Mouse (Mus musculus) cerebellum, adult 18-20 months (tissue): Measurements from ENCODE around the gene Dab2ip.

Source experiments
- DNase-seq, 2 experiments: peaks; one replicate each; pipeline ENCODE4 v3.0.0; 2021

The Dab2ip gene

GRCm38 (mm10) chr2:35688581-35688980 is 130.5 kb downstream of the Dab2ip start:
- DNase-seq = no peak

GRCm38 (mm10) chr2:35689881-35690280 is 131.8 kb downstream of the Dab2ip start:
- DNase-seq = no peak

DNA sequence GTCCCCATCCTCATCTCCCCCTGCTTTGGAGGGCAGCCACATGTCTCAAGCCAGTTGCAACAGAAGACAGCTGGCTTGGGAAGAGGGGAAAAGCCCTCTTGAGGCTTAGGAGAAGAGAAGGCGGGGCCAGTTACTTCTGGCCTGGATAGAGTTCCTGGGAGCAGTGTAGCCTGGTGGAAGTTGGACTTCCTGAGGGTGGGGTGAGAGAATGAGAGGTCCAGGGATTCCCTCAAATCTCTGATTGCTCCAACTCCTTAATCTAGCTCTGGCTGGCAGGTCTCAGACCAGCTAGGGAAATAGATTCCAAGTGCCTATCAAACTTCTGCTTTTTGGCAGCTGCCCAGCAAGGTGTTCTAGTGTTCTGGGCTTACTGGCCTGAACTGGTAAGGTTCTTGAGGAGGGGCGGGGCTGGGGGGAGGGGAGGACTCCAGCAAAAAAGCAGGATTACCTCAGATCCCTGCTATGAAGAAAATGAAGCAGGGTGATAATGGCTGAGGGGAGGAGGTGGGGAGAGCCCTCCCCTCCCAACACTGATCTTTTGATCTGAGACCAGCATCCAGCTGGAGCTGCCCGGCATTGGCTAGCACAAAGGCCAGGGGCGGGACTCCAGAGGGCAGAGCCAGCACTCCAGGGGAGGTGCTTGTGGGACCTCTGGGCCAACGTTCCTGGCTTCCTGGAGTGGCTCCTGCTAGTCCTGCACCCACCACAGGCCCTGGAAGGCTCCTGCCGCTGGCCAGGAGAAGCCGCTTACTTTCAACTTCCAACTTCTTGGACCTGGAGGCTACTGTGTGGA is 133.4 kb downstream of the Dab2ip start:
- DNase-seq = peak; percentile 44 to 51

GRCm38 (mm10) chr2:35692272-35692900 is 134.3 kb downstream of the Dab2ip start:
- DNase-seq = no peak

DNA sequence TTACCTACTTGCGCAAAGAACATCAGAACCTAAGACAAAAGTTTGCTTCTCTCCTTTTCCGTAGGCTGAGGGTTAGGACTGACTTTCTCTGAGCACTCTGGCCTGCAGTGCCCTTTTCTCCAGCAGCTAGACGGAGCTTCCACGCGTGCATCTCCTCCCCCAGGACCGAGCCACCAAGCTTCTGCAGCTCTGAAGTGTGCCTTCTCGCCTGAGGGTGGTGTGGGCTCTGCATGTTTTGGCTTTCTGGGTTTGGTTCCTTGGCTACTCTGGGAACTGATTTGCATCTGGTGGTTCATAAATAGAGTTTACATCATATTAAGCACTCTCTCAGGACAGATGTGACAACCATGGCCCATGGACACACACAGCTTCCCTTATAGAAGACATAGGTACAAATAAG is 135.0 kb downstream of the Dab2ip start:
- DNase-seq = no peak

DNA sequence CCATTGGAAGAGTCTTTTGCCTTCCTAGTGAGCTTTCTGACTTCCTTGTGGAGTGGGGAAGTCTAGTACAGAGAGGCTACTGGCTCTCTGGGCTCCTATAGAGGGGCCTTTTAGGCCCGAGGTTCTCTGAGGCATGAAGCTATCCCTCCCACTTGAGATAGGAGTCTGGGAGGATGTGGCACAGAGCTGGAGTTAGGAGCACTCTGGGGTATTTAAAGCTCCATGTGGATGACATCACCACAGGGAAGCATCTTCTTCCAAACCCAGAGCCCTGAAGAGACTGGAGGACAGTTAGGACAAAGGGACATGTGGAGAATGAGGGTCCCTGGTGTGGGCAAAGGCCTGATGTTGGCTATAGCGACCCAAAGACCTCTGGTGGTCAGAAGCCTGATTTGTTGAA is 136.0 kb downstream of the Dab2ip start:
- DNase-seq = no peak

DNA sequence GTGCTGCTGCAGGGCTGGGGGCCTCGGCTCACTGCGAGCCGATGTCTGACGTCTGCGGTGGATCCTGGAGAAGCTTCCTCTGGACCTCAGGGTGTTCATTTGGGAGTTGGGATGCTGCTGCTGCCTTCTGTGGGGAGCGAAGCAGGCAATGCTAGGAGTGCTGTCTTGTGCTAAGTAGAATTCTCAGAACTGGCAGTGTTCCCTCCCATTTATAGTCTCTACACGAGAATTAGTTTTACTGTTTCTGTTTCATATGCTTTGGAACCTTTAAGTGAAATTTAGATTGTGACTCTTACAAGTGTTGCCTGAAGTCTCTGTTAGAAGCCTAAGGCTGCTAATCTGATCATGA is 138.1 kb downstream of the Dab2ip start:
- no peak for DNase-seq

- DNase-seq = no peak
These were observed 138.7 kb downstream of the Dab2ip start for GRCm38 (mm10) chr2:35696542-35697391.

DNA sequence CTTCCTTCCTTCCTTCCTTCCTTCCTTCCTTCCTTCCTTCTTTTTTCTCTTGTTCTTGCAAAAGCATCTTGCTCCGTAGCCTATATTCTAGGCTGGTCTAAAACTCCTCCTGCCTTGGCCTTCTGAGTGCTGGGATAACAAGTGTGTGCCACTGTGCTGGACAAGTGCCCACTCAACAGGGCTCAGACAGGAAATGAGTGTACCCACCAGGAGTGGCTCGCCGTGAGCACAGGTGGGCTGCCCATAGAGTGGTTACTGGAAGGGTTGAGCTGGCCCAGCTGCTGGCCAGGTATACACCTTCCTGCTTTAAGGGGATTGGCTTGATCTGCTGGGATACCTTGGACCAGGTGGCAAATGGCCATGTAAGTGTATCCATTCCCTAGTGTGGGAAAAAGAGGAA is 139.7 kb downstream of the Dab2ip start:
- no peak for DNase-seq

DNA sequence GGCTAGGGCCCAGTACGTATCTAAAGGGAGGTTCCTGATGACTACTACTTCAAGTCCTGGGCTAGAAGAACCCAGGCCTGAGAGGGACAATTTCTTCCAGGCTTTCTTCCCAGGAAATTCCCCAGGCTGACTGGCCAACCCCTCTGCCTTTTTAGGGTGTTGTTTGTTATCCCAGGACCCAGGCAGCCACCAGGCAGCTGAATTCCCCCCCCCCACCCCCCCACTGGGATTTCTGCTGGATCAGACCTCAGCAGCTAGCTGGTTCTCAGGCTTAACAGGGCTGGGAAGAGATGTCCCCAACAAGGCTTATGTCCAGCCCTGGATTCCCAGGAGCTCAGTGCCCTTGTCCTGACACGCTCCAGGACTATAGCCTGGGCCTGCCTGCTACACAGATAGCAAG is 142.9 kb downstream of the Dab2ip start:
- no peak for DNase-seq

GRCm38 (mm10) chr2:35702001-35702400 is 143.9 kb downstream of the Dab2ip start:
- DNase-seq = no peak

GRCm38 (mm10) chr2:35702608-35703007 is 144.5 kb downstream of the Dab2ip start:
- DNase-seq = no peak

DNA sequence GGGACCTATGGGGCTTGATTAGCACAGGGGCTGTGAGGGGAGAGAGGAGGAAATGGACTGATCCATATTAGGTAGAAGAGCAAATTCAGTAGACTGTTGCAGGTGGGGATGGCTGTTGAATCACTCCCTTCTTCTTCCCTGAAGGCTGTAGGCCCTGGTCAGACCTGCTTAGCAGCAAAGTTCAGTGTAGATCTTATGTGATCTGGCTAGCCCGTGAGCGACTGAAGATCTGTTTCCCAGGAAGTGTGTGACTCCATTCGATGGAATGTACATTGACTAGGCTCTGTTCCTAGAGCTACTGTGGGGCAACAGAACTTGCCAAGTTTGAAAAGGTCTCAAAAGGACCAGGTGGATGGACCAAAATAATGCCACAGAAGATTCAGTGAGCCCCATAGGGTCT is 145.2 kb downstream of the Dab2ip start:
- no peak for DNase-seq

- DNase-seq = no peak
These were observed 154.5 kb downstream of the Dab2ip start for GRCm38 (mm10) chr2:35712611-35713010.

DNA sequence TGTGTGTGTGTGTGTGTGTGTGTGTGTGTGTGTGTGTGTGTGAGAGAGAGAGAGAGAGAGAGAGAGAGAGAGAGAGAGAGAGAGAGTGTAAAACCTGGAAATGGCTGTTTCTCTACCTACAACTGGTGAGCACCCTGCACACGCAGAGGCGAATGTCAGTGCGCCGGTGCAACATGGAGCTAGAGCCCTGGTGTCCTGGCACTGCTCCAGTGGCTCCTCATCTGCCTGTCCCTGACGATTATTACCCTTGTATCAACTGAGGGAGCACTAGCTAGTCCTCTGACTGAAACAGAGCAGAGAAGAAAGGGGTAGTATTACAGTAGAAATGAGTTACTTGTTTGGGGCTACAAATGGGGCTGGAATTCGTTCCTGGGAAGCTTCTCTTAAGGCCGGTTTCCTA is 155.4 kb downstream of the Dab2ip start:
- DNase-seq = peak; percentile 46 to 53

DNA sequence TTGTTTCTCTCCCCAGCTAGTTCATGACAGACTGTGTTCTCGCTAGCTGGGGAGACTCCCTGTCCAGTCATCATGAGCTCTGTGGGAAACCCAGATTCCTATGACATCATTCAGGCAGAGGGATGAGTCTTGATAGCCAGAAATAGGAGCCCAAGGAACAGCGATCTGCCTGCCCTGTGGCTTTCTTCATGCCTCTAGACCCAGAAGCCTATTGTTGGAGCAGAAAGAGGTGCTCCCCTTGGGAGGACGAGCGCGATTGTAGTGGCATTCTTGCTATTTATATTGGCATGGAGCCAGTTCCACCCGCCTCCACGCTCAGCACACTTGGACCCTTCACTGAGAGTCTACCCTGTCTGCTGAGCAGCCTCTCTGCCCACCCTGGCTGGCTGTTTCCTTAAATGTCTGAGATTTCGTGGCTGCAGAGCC is 156.7 kb downstream of the Dab2ip start:
- peak; percentile 50 to 66 for DNase-seq

GRCm38 (mm10) chr2:35715485-35715884 is 157.4 kb downstream of the Dab2ip start:
- no peak for DNase-seq

DNA sequence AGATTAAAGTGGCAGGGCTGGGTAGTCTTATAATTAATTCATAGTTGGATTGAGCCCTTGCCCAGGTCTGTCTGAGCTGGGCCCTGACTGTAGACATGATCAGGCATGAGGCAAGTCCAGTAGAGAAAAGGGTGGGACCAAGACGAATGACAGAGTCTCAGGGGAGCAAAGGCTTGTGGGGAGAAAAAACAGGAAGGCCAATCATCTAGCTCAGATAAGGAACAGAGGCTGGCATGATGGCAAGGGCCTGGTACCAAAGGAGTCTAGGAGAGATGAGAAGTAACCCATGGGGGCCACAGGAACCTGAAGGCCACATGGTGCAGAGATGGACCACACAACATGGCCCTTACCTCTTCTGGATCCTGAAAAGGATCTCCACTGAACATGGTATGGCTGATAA is 158.1 kb downstream of the Dab2ip start:
- DNase-seq = no peak

- no peak for DNase-seq
These were observed 160.0 kb downstream of the Dab2ip start for GRCm38 (mm10) chr2:35718003-35718500.

- peak; percentile 39 to 40 for DNase-seq
These were observed 160.6 kb downstream of the Dab2ip start for GRCm38 (mm10) chr2:35718662-35719061.

- DNase-seq = peak in 1 of 2 experiments; percentile 43
These were observed 161.4 kb downstream of the Dab2ip start for GRCm38 (mm10) chr2:35719230-35720005.

- peak; percentile 61 to 70 for DNase-seq
These were observed 162.0 kb downstream of the Dab2ip start for GRCm38 (mm10) chr2:35720104-35720503.

GRCm38 (mm10) chr2:35720550-35720949 is 162.5 kb downstream of the Dab2ip start:
- DNase-seq = peak in 1 of 2 experiments; percentile 46
